22 mouse cellular contexts compared by ENCODE assay signal in the genomic region with DNA sequence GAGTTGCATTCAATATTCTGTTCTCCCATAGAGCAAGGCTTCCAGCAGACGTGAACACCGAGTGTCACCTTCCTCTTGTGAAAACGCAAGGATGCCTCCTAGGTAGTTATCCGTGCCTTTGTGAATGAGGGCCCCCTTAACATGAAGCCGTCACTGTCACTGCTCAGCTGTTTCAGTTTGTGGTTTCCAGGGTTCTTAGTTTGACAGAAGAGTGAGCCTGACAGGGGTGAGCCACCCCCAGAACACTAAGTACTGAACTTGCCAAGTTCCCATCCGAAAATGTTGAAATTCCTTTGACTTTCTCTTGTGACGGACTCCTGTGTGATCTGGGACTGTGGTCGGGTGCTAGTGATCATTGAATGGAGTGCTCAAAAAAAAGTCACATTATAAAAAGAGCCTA.
DNase-seq lines count a peak whose midpoint lies in the region; ATAC-seq and TF ChIP-seq lines count a peak whose summit lies in the region.
"Had no signal": no experiment of that assay in that cellular context is flagged by ENCODE, and none has a peak within 500 bp of the region (broad histone marks: within the 10 kb centered on the region; RNA-seq: fewer than 3 reads in every experiment).

No protein-coding gene starts in this region.

- H3K27me3 ChIP-seq in embryonic facial prominence, embryonic 13.5 days = no peaks in the 10 kb centered on the region
- H3K27me3 ChIP-seq in embryonic facial prominence, embryonic 10.5 days (replicated peaks; ENCODE audit: low read depth, poor library complexity, severe bottlenecking) = no peaks in the 10 kb centered on the region
- no peaks in the 10 kb centered on the region for H3K27me3 ChIP-seq in heart, postnatal 0 days (ENCODE audit: control insufficient read depth, insufficient read depth, low read length)
- no peaks in the 10 kb centered on the region for H3K27me3 ChIP-seq in heart, embryonic 11.5 days (ENCODE audit: control insufficient read depth, insufficient read depth, low read length)
- no peaks in the 10 kb centered on the region for H3K27me3 ChIP-seq in ES-Bruce4 (ENCODE audit: control insufficient read depth, insufficient read depth, low read length, poor library complexity, severe bottlenecking)
- H3K27me3 ChIP-seq: limb, embryonic 12.5 days; liver, embryonic 13.5 days; midbrain, embryonic 15.5 days; neural tube, embryonic 12.5 days had no signal

- H3K4me1 ChIP-seq in embryonic facial prominence, embryonic 13.5 days = peaks cover 30% of the 10 kb centered on the region
- peaks cover 25% of the 10 kb centered on the region for H3K4me1 ChIP-seq in embryonic facial prominence, embryonic 10.5 days
- peaks cover 12% of the 10 kb centered on the region; the same call in 1 of the 2 replicates for H3K4me1 ChIP-seq in heart, postnatal 0 days (ENCODE audit: control insufficient read depth, insufficient read depth)
- H3K4me1 ChIP-seq in heart, embryonic 11.5 days (ENCODE audit: control insufficient read depth, insufficient read depth, low read length) = peaks cover 27% of the 10 kb centered on the region
- H3K4me1 ChIP-seq in ES-Bruce4 (ENCODE audit: control insufficient read depth, insufficient read depth, low read length) = peaks cover 9% of the 10 kb centered on the region
- H3K4me1 ChIP-seq: midbrain, embryonic 15.5 days had no signal

- H3K27ac ChIP-seq in embryonic facial prominence, embryonic 13.5 days = 0 out of 2 replicates have a peak overlapping the region, but pooled peaks have one; percentile 17
- no peak overlapping the region for H3K27ac ChIP-seq in embryonic facial prominence, embryonic 10.5 days (replicated peaks)
- 0 out of 2 replicates have a peak overlapping the region, but pooled peaks have one; percentile 11 for H3K27ac ChIP-seq in heart, postnatal 0 days (ENCODE audit: low read depth)
- no peak overlapping the region for H3K27ac ChIP-seq in heart, embryonic 11.5 days (ENCODE audit: low read depth, low read length)
- 0 out of 2 replicates have a peak overlapping the region, but pooled peaks have one; percentile 5 for H3K27ac ChIP-seq in ES-Bruce4 (ENCODE audit: insufficient read depth, low read length)
- H3K27ac ChIP-seq: hindbrain, postnatal 0 days; limb, embryonic 12.5 days; liver, embryonic 13.5 days; midbrain, embryonic 15.5 days; neural tube, embryonic 12.5 days had no signal

- no peak for TF ChIP-seq CTCF in heart, postnatal 0 days (IDR thresholded peaks at IDR 0.05; ENCODE audit: low read depth)
- TF ChIP-seq CTCF in ES-Bruce4 (IDR thresholded peaks at IDR 0.05; ENCODE audit: low read depth, low read length) = no peak

- no peak for TF ChIP-seq POLR2A in ES-Bruce4 (IDR thresholded peaks at IDR 0.05; ENCODE audit: insufficient read depth, low read length)

- peaks cover 14% of the 10 kb centered on the region for H3K36me3 ChIP-seq in embryonic facial prominence, embryonic 13.5 days
- peaks cover 14% of the 10 kb centered on the region for H3K36me3 ChIP-seq in embryonic facial prominence, embryonic 10.5 days (replicated peaks)
- H3K36me3 ChIP-seq in heart, postnatal 0 days (replicated peaks; ENCODE audit: control insufficient read depth, insufficient read depth, low read length) = 0 out of 2 replicates have a peak, but pooled peaks cover 3% of the 10 kb centered on the region
- H3K36me3 ChIP-seq in heart, embryonic 11.5 days (ENCODE audit: control insufficient read depth, insufficient read depth, low read length) = 0 out of 2 replicates have a peak, but pooled peaks cover 3% of the 10 kb centered on the region
- H3K36me3 ChIP-seq in ES-Bruce4 (ENCODE audit: control insufficient read depth, insufficient read depth, low read length, poor library complexity, severe bottlenecking) = no peaks in the 10 kb centered on the region
- H3K36me3 ChIP-seq: limb, embryonic 12.5 days; midbrain, embryonic 15.5 days; neural tube, embryonic 12.5 days had no signal

- no peaks in the 10 kb centered on the region for H3K9me3 ChIP-seq in embryonic facial prominence, embryonic 13.5 days
- no peaks in the 10 kb centered on the region for H3K9me3 ChIP-seq in embryonic facial prominence, embryonic 10.5 days
- no peaks in the 10 kb centered on the region for H3K9me3 ChIP-seq in heart, postnatal 0 days (replicated peaks; ENCODE audit: control insufficient read depth, low read length)
- H3K9me3 ChIP-seq in heart, embryonic 11.5 days (replicated peaks; ENCODE audit: control insufficient read depth, low read length) = no peaks in the 10 kb centered on the region
- H3K9me3 ChIP-seq in ES-Bruce4 (replicated peaks; ENCODE audit: control insufficient read depth, insufficient read depth, low read length, poor library complexity, severe bottlenecking) = no peaks in the 10 kb centered on the region
- H3K9me3 ChIP-seq: limb, embryonic 12.5 days; liver, embryonic 13.5 days; midbrain, embryonic 15.5 days; neural tube, embryonic 12.5 days had no signal

- no peak for DNase-seq in embryonic facial prominence, embryonic 10.5 days (ENCODE audit: low spot score)
- no peak for DNase-seq in heart, postnatal 0 days (ENCODE audit: low spot score)
- peak; percentile 38 for DNase-seq in thymus, postnatal 14 days
- no peak for DNase-seq in retina, embryonic 14.5 days (ENCODE audit: low spot score)
- DNase-seq: adrenal gland, postnatal 14 days; cerebellum, adult 8-10 months; cerebellum, postnatal 36 days; kidney, postnatal 4 days; liver, embryonic 13.5 days; lung, adult 2 months; lung, postnatal 36 days; retina, postnatal 1 day; right cerebral cortex, postnatal 25 days; spleen, adult 18-20 months had no signal

- no peak overlapping the region for H3K4me3 ChIP-seq in embryonic facial prominence, embryonic 13.5 days
- H3K4me3 ChIP-seq in embryonic facial prominence, embryonic 10.5 days = no peak overlapping the region
- H3K4me3 ChIP-seq in heart, postnatal 0 days (ENCODE audit: low read depth, low read length) = no peak overlapping the region
- H3K4me3 ChIP-seq in heart, embryonic 11.5 days (ENCODE audit: low read depth, low read length) = no peak overlapping the region
- no peak overlapping the region for H3K4me3 ChIP-seq in ES-Bruce4 (ENCODE audit: low read depth, low read length)
- H3K4me3 ChIP-seq: limb, embryonic 12.5 days; liver, embryonic 13.5 days; midbrain, embryonic 15.5 days; neural tube, embryonic 12.5 days had no signal

- H3K9ac ChIP-seq in embryonic facial prominence, embryonic 13.5 days = no peak overlapping the region
- H3K9ac ChIP-seq in heart, postnatal 0 days (replicated peaks; ENCODE audit: low read depth, low read length) = no peak overlapping the region
- H3K9ac ChIP-seq in heart, embryonic 11.5 days (ENCODE audit: low read depth, low read length) = no peak overlapping the region
- H3K9ac ChIP-seq in ES-Bruce4 (ENCODE audit: low read depth, poor library complexity, severe bottlenecking) = no peak overlapping the region
- H3K9ac ChIP-seq: limb, embryonic 12.5 days; liver, embryonic 13.5 days; midbrain, embryonic 15.5 days; neural tube, embryonic 12.5 days had no signal

- ATAC-seq in embryonic facial prominence, embryonic 13.5 days (ENCODE audit: insufficient number of reproducible peaks, insufficient read depth, low FRiP score, low TSS enrichment, low read depth) = no peak
- no peak for ATAC-seq in heart, postnatal 0 days (ENCODE audit: insufficient read depth, low read depth)
- no peak for ATAC-seq in heart, embryonic 11.5 days (replicated peaks; ENCODE audit: insufficient number of reproducible peaks, low FRiP score, low TSS enrichment)
- ATAC-seq: forebrain, embryonic 16.5 days; hindbrain, postnatal 0 days; midbrain, embryonic 15.5 days had no signal

- 60% methylated on average over 8 of the region's 8 CpGs for WGBS in embryonic facial prominence, embryonic 13.5 days
- 76% methylated on average over 8 of the region's 8 CpGs for WGBS in embryonic facial prominence, embryonic 10.5 days
- 49% methylated on average over 8 of the region's 8 CpGs for WGBS in heart, postnatal 0 days
- 59% methylated on average over 8 of the region's 8 CpGs for WGBS in heart, embryonic 11.5 days (ENCODE audit: insufficient replicate concordance)

- no peak for TF ChIP-seq EP300 in heart, postnatal 0 days (IDR thresholded peaks at IDR 0.05; ENCODE audit: low read depth)
- no peak for TF ChIP-seq EP300 in ES-Bruce4 (IDR thresholded peaks at IDR 0.05; ENCODE audit: insufficient read depth, low read depth, low read length)

- H3K4me2 ChIP-seq in embryonic facial prominence, embryonic 13.5 days = no peak overlapping the region
- H3K4me2 ChIP-seq in heart, postnatal 0 days (ENCODE audit: low read depth, low read length) = no peak overlapping the region
- no peak overlapping the region for H3K4me2 ChIP-seq in heart, embryonic 11.5 days
- H3K4me2 ChIP-seq: limb, embryonic 12.5 days; liver, embryonic 13.5 days; midbrain, embryonic 15.5 days; neural tube, embryonic 12.5 days had no signal

Comparison
In these comparisons a context has a peak if more than half of its experiments do, and no peak if none do; other contexts are left out.
1. H3K27ac ChIP-seq: peak in embryonic facial prominence, embryonic 13.5 days (single experiment), heart, postnatal 0 days (single experiment) and ES-Bruce4 (single experiment); none in embryonic facial prominence, embryonic 10.5 days (single experiment) and heart, embryonic 11.5 days (single experiment).